Mouse (Mus musculus): Measurements from ENCODE around the gene Adgrf1. TPM values are rescaled to one million over a fixed set of nuclear protein-coding genes. Genes with fewer than 3 reads are reported as not detected.

Gene Adgrf1
- total and polyA plus RNA-seq, 3 experiments = not detected

DNA sequence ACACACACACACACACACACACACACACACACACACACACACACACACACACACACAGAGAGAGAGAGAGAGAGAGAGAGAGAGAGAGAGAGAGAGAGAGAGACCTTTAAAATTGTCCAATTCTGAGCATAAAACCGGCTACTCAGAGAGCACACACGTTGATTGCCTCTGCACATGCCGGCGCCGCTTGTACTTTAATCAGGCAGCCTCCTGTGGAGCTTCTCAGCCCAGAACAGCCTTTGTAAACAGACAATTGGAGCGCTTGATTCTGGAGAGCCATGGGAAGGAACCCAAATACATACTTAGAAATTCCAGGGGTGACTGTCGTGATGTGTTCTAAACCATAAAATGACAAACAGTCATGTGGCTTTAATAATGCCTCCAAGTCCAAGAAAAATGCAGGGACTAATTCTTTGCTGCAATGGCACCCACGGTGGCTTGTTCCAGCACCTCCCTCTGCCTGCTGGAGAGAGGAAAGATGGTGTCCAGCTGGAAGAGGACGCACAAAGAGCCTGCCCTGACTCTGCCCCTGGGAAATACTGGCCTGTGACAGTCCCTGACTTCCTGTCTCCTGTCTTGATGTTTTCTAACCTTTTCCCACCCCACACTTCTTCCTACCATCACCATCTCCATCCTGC lies 87.9 kb downstream of the Adgrf1 start:
- Histone ChIP-seq H3K9me3 (replicated peaks; ENCODE audit: low read length) (peaks cover 26% of the 10 kb centered on the region), H3K4me2 (ENCODE audit: insufficient read depth, low read depth, poor library complexity, severe bottlenecking) (no peak overlapping the region), H3K4me1 (ENCODE audit: control insufficient read depth in 1 of 2, insufficient read depth in 2 of 2) (no peaks in the 10 kb centered on the region), H3K27me3 (replicated peaks) (no peaks in the 10 kb centered on the region), H3K36me3 (replicated peaks in 1 of 2; ENCODE audit: control insufficient read depth in 1 of 2, insufficient read depth in 1 of 2, low read length in 1 of 2) (no peaks in the 10 kb centered on the region), H3K4me3 (replicated peaks in 1 of 3; ENCODE audit: low read depth in 2 of 3, low read length in 2 of 3, poor library complexity in 1 of 3) (no peak overlapping the region), H3K79me2 (replicated peaks; ENCODE audit: control insufficient read depth, extremely low read depth, insufficient read depth, poor library complexity, severe bottlenecking) (no peaks in the 10 kb centered on the region), H3K27ac (ENCODE audit: insufficient read depth, low read depth) (no peak overlapping the region), H3K9ac (ENCODE audit: insufficient read depth, low read depth) (no peak overlapping the region)
- dilution Hi-C loops (cut with MboI; ENCODE audit: extremely low pct_ligation_motif_present, extremely low pct_unique_long_range_greater_than_20kb, low sequenced_read_pairs) (no loop called here), in situ Hi-C loops (cut with MboI; ENCODE audit: low pct_ligation_motif_present, low pct_unique_long_range_greater_than_20kb, low sequenced_read_pairs) (no loop called here)
- no peak for DNase-seq (ENCODE audit: extremely low read depth)
- TF ChIP-seq MYC (IDR thresholded peaks at IDR 0.05; ENCODE audit: low read depth, low read length) = no peak
- TF ChIP-seq NRF1 (IDR thresholded peaks at IDR 0.05; ENCODE audit: low read depth, low read length) = no peak
- no peak for TF ChIP-seq POLR2AphosphoS2 (IDR thresholded peaks at IDR 0.05; ENCODE audit: low read depth, low read length)
- no peak for TF ChIP-seq USF1 (IDR thresholded peaks at IDR 0.05; ENCODE audit: low read depth, low read length)
- no peak for TF ChIP-seq PAX5 (IDR thresholded peaks at IDR 0.05; ENCODE audit: low read length)
- TF ChIP-seq TCF12 (IDR thresholded peaks at IDR 0.05; ENCODE audit: low read depth, low read length) = no peak
- TF ChIP-seq IRF4 (IDR thresholded peaks at IDR 0.05; ENCODE audit: low read depth, low read length) = no peak
- TF ChIP-seq POLR2A (IDR thresholded peaks at IDR 0.05; ENCODE audit: low read depth, low read length) = no peak
- TF ChIP-seq RAD21 (IDR thresholded peaks at IDR 0.05; ENCODE audit: low read depth, low read length) = no peak
- no peak for TF ChIP-seq JUN (IDR thresholded peaks at IDR 0.05; ENCODE audit: insufficient read depth, low read depth, low read length)
- TF ChIP-seq MXI1 (IDR thresholded peaks at IDR 0.05; ENCODE audit: low read depth, low read length) = no peak
- no peak for TF ChIP-seq ZNF384 (IDR thresholded peaks at IDR 0.05; ENCODE audit: low read depth, low read length)
- no peak for TF ChIP-seq TBP (conservative IDR thresholded peaks at IDR 0.05; ENCODE audit: low read depth, low read length)
- no peak for TF ChIP-seq ZC3H11A (IDR thresholded peaks at IDR 0.05; ENCODE audit: low read depth, low read length)

DNA sequence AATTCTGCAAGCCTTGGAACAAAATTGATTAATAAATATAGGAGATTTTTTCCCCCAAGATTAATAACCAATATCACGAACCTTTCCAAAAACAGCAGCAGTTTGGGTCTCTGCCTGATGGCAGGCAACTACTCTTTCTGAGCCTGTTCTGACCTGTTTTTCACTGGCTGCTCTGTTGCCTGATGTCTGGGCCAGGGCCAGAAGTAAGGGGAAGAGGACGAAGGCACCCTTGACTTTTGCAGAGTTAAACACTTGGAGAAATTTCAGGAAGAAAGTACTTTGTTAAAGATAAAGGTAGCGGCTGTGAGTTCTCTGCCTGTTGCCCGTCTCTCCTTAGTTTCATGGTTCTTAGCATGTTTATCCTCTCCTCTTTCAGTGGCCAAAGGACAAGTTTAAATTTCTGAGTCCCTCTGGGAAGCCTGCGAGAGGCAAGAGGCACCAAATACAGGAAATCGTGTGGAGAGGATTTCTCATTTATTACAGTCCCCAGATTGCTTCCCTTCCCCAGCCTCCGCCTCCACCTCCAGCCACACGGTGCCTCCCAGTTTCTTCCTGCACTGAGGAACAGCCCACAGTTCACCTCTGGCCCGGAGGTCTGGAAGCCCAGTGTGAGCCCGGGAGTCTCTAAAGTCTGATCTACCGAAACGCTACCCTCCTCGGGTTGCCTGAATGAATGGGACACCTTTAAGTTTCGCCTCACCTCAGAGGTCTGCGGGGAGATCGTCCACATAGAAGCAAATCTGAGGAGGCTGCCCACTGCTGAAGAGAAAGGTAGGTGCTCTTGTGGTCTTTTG lies 89.9 kb downstream of the Adgrf1 start, which contains the start of gene Adgrf5:
Adgrf5 (plus strand) TSS at position 626 of the 794 bp plus-strand sequence.
- in situ Hi-C loops (cut with MboI; ENCODE audit: low pct_ligation_motif_present, low pct_unique_long_range_greater_than_20kb, low sequenced_read_pairs) (no loop called here), dilution Hi-C loops (cut with MboI; ENCODE audit: extremely low pct_ligation_motif_present, extremely low pct_unique_long_range_greater_than_20kb, low sequenced_read_pairs) (no loop called here)
- H3K36me3 ChIP-seq (replicated peaks in 1 of 2; ENCODE audit: control insufficient read depth in 1 of 2, insufficient read depth in 1 of 2, low read length in 1 of 2) = no peaks in the 10 kb centered on the region
- no peak for DNase-seq (ENCODE audit: extremely low read depth)
- H3K27ac ChIP-seq (ENCODE audit: insufficient read depth, low read depth) = no peak within 1 kb of the TSS
- no peak within 1 kb of the TSS for H3K4me2 ChIP-seq (ENCODE audit: insufficient read depth, low read depth, poor library complexity, severe bottlenecking)
- no peak within 1 kb of the TSS for H3K4me3 ChIP-seq (replicated peaks in 1 of 3; ENCODE audit: low read depth in 2 of 3, low read length in 2 of 3, poor library complexity in 1 of 3)
- TF ChIP-seq USF1 (IDR thresholded peaks at IDR 0.05; ENCODE audit: low read depth, low read length) (no peak), MEF2A (IDR thresholded peaks at IDR 0.05; ENCODE audit: borderline replicate concordance, low read depth, low read length) (no peak)
- H3K9me3 ChIP-seq (replicated peaks; ENCODE audit: low read length) = peaks cover 33% of the 10 kb centered on the region
- H3K9ac ChIP-seq (ENCODE audit: insufficient read depth, low read depth) = no peak within 1 kb of the TSS
- H3K4me1 ChIP-seq (ENCODE audit: control insufficient read depth in 1 of 2, insufficient read depth in 2 of 2) = no peaks in the 10 kb centered on the region
- H3K79me2 ChIP-seq (replicated peaks; ENCODE audit: control insufficient read depth, extremely low read depth, insufficient read depth, poor library complexity, severe bottlenecking) = no peaks in the 10 kb centered on the region
- no peaks in the 10 kb centered on the region for H3K27me3 ChIP-seq (replicated peaks)
